Mouse (Mus musculus) liver, postnatal 0 days (tissue): ENCODE data around the gene Tmprss7. TPM values are rescaled to one million over a fixed set of nuclear protein-coding genes. Genes with fewer than 3 reads are reported as not detected.

Experiments used
- ATAC-seq: fragments of 200-750 bp; cut with Nextera tagmentation; 2 replicates; pipeline ENCODE4 v1.8.0; 2017; ENCODE audit warnings: mild to moderate bottlenecking, moderate library complexity
- DNase-seq: peaks from one replicate; pipeline ENCODE4 v3.0.0-alpha.2; 2016
- H3K27ac ChIP-seq: fragments of 300-500 bp; sonication (generic); 2 replicates; pipeline ENCODE4 v1.5.1; 2014; ENCODE audit warnings: antibody characterized with exemption, moderate library complexity, mild to moderate bottlenecking, low read depth
- H3K27me3 ChIP-seq: fragments of 300-500 bp; sonication (generic); 2 replicates; pipeline ENCODE4 v1.6.1; 2014; ENCODE audit warnings: low read length, control low read depth, mixed read lengths; ENCODE audit not compliant: insufficient read depth
- H3K36me3 ChIP-seq: fragments of 300-500 bp; sonication (generic); replicated peaks from 2 replicates; pipeline ENCODE4 v1.6.1; 2014; ENCODE audit warnings: mild to moderate bottlenecking, control low read depth, low read length, moderate library complexity, mixed read lengths; ENCODE audit not compliant: insufficient read depth
- H3K4me1 ChIP-seq: fragments of 300-500 bp; sonication (generic); 2 replicates; pipeline ENCODE4 v1.6.1; 2014; ENCODE audit warnings: antibody characterized with exemption, mild to moderate bottlenecking, control low read depth; ENCODE audit not compliant: insufficient read depth
- H3K4me2 ChIP-seq: fragments of 300-500 bp; sonication (generic); 2 replicates; pipeline ENCODE4 v1.6.1; 2014; ENCODE audit warnings: low read depth, mild to moderate bottlenecking, low read length, moderate library complexity, mixed read lengths
- H3K4me3 ChIP-seq: fragments of 300-500 bp; sonication (generic); 2 replicates; pipeline ENCODE4 v1.5.1; 2014; ENCODE audit warnings: low read depth, low read length
- H3K9ac ChIP-seq: fragments of 300-500 bp; sonication (generic); replicated peaks from 2 replicates; pipeline ENCODE4 v1.6.1; 2014; ENCODE audit warnings: mild to moderate bottlenecking, moderate library complexity
- H3K9me3 ChIP-seq: fragments of 300-500 bp; sonication (generic); 2 replicates; pipeline ENCODE4 v1.6.1; 2016; ENCODE audit warnings: mild to moderate bottlenecking, control low read depth, low read length, mixed read lengths
- CTCF ChIP-seq: sonication (generic); IDR thresholded peaks from 2 replicates; pipeline ENCODE4 v1.5.1; 2016; ENCODE audit warnings: antibody characterized with exemption, low read depth
- EP300 ChIP-seq: IDR thresholded peaks from 2 replicates; pipeline ENCODE4 v1.6.1; 2016; ENCODE audit warnings: antibody characterized with exemption, low read depth, mild to moderate bottlenecking
- WGBS: fragments of 180-500 bp; shearing (Covaris S2); extraction: QIAGEN DNeasy Blood & Tissue Kit; methylation state at CpG from one replicate; pipeline ENCODE4 v1.1.7; 2014; ENCODE audit not compliant: insufficient replicate concordance; 5-methylcytosine and 5-hydroxymethylcytosine counted together
- polyA plus RNA-seq: library from polyadenylated mRNA; unstranded; fragments of >200 nt; fragmentation: Nextera tagmentation; extraction: Ambion mirVana; gene quantifications from 2 replicates; pipeline ENCODE4 v1.2.1, GENCODE M21; 2015

Tmprss7 gene
- polyA plus RNA-seq, 1 experiment from 2014 or later, result 0.14 TPM

DNA sequence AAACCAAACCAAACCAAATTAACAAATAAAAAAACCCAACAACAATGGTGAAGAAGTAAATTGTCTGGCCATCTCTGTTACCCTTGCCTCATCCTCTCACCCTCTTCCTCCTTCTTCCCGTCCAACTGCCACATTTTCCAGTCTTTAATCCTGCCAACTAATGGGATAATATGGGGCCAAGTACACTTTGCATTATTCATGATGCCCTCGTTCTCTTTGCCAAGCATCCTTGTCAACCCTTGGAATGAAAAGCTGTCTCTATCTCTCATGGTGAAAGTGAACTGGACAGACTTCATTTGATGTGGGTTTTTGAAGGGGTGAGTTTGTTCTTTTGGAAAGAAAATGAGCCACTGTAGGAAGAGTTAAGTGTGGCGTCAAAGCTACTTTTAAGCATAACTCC lies 607 bp downstream of the Tmprss7 start:
- H3K9ac ChIP-seq, result no peak overlapping the region
- H3K27me3 ChIP-seq, result no peaks in the 10 kb centered on the region
- no peaks in the 10 kb centered on the region for H3K4me1 ChIP-seq
- H3K9me3 ChIP-seq, result no peaks in the 10 kb centered on the region
- ATAC-seq (no peak), DNase-seq (no peak)
- H3K36me3 ChIP-seq, result no peaks in the 10 kb centered on the region
- H3K27ac ChIP-seq, result no peak overlapping the region
- H3K4me3 ChIP-seq, result no peak overlapping the region
- no peak overlapping the region for H3K4me2 ChIP-seq
- TF ChIP-seq EP300 (no peak), CTCF (no peak)
- 67% methylated on average over 3 of the region's 3 CpGs for WGBS

GRCm38 (mm10) chr16:45690178-45690577 lies 3.3 kb downstream of the Tmprss7 start:
- WGBS, result 51% methylated on average over 4 of the region's 4 CpGs
- ATAC-seq, result no peak
- Histone ChIP-seq H3K4me2 (no peak overlapping the region), H3K4me3 (no peak overlapping the region), H3K27me3 (no peaks in the 10 kb centered on the region), H3K9ac (no peak overlapping the region), H3K27ac (no peak overlapping the region), H3K4me1 (no peaks in the 10 kb centered on the region), H3K9me3 (no peaks in the 10 kb centered on the region), H3K36me3 (no peaks in the 10 kb centered on the region)
- no peak for DNase-seq
- no peak for TF ChIP-seq CTCF
- TF ChIP-seq EP300, result no peak

DNA sequence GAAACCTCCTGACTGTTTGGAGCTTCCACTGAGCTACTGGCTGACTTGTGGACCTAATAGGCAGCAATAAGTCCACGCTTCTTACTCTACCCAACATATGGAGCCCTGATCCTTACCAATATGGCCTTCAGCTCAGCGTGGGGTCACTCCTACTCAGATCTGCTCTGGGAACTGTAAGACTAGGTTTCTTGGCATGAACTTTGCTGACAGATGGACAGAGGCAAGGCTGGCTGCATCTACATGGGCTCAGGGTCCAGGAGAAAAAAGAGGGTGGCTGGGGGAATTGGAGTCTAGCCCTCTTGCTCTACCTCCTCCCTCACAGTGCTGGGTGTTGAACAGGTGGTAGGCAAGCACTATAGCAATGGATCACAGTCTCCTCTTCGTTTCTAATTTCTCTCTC lies 6.6 kb downstream of the Tmprss7 start:
- Histone ChIP-seq H3K4me1 (no peaks in the 10 kb centered on the region), H3K4me2 (no peak overlapping the region), H3K4me3 (no peak overlapping the region), H3K27ac (no peak overlapping the region), H3K9ac (no peak overlapping the region), H3K9me3 (no peaks in the 10 kb centered on the region), H3K27me3 (no peaks in the 10 kb centered on the region), H3K36me3 (no peaks in the 10 kb centered on the region)
- ATAC-seq (no peak), DNase-seq (no peak)
- no peak for TF ChIP-seq EP300
- no peak for TF ChIP-seq CTCF
- WGBS, result 61% methylated on average over 3 of the region's 3 CpGs

DNA sequence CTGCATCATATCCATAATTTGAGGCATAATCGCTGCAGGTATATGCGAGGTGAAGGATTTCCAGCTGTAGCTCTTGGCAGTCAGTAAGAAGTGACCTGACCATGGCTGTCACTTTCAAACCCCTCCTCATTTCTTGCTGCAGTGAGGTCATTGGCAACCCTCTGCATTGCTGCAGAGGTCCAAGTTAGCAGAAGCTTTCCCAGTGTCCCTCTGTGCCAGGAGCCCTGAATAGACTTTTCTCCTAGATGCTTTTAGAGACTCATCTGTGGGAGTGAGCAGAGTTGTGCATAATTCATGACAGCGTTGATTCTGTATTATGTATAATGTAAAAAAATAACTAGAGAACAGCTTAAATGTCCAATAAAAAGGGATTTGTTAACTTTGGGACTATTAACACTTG lies 8.2 kb downstream of the Tmprss7 start:
- Histone ChIP-seq H3K4me3 (no peak overlapping the region), H3K4me2 (no peak overlapping the region), H3K27me3 (no peaks in the 10 kb centered on the region), H3K9ac (no peak overlapping the region), H3K4me1 (no peaks in the 10 kb centered on the region), H3K27ac (no peak overlapping the region), H3K9me3 (no peaks in the 10 kb centered on the region), H3K36me3 (no peaks in the 10 kb centered on the region)
- WGBS, result 73% methylated on average over 3 of the region's 3 CpGs
- DNase-seq (no peak), ATAC-seq (no peak)
- no peak for TF ChIP-seq EP300
- no peak for TF ChIP-seq CTCF

- no peak overlapping the region for H3K4me2 ChIP-seq
- TF ChIP-seq CTCF, result peak; percentile 80
- TF ChIP-seq EP300, result no peak
- DNase-seq (peak; percentile 74), ATAC-seq (no peak)
- 14% methylated on average over 8 of the region's 8 CpGs for WGBS
- no peak overlapping the region for H3K9ac ChIP-seq
- H3K4me1 ChIP-seq, result no peaks in the 10 kb centered on the region
- H3K36me3 ChIP-seq, result no peaks in the 10 kb centered on the region
- H3K9me3 ChIP-seq, result no peaks in the 10 kb centered on the region
- no peak overlapping the region for H3K27ac ChIP-seq
- no peak overlapping the region for H3K4me3 ChIP-seq
- H3K27me3 ChIP-seq, result no peaks in the 10 kb centered on the region
Observed at GRCm38 (mm10) chr16:45684815-45685214, 8.6 kb downstream of the Tmprss7 start.

DNA sequence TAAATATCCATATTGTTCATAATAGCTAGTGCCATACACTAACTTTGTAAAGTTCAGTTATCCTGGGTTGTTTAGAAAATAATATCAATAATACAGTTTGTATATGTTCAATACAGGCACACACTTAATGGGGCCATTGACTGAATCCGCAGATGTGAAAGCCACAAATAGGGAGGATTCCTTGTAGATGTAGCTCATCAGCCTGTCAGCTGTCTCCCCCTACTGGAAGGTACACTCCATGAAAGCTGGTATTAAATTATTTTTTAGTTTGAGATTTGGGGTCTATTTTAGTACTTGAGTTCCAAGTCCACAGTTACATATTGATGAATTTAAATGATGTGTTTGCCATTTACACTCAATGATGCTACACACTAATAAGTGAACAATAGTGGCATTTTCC lies 17.0 kb downstream of the Tmprss7 start:
- peak; percentile 76 for TF ChIP-seq CTCF
- TF ChIP-seq EP300, result no peak
- Histone ChIP-seq H3K9ac (no peak overlapping the region), H3K9me3 (no peaks in the 10 kb centered on the region), H3K27ac (no peak overlapping the region), H3K4me1 (no peaks in the 10 kb centered on the region), H3K36me3 (no peaks in the 10 kb centered on the region), H3K4me3 (no peak overlapping the region), H3K4me2 (no peak overlapping the region), H3K27me3 (no peaks in the 10 kb centered on the region)
- WGBS, result 9% methylated on average over 1 of the region's 1 CpGs
- ATAC-seq, result no peak
- no peak for DNase-seq

DNA sequence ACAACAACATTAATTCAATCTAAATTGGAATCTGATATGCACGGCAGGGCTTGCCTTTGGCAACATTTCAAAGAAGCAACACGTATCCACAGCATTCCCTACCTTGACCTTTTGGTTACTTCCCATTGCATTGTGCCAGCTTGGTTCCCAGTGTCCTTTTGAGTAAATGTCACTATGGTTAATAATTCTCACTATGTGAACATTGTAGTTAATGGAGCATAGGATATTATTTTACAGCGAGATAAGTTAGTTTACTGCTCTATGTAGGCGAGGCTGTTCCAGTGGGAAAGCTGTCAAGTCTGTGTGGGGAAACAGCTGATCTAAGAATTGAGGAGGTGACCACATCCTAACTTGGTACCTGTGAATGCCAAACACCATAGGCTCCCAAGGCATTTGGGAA lies 23.5 kb downstream of the Tmprss7 start:
- WGBS, result 56% methylated on average over 4 of the region's 4 CpGs
- ATAC-seq (0 out of 2 replicates have a peak, but pooled peaks have one; percentile 15), DNase-seq (no peak)
- Histone ChIP-seq H3K9me3 (no peaks in the 10 kb centered on the region), H3K36me3 (no peaks in the 10 kb centered on the region), H3K4me2 (no peak overlapping the region), H3K27ac (no peak overlapping the region), H3K4me3 (no peak overlapping the region), H3K27me3 (no peaks in the 10 kb centered on the region), H3K9ac (no peak overlapping the region), H3K4me1 (peaks cover 5% of the 10 kb centered on the region)
- TF ChIP-seq CTCF (no peak), EP300 (no peak)
